Mouse (Mus musculus) lung, postnatal 0 days (tissue): ENCODE data around the gene Rft1. TPM values are rescaled to one million over a fixed set of nuclear protein-coding genes. Genes with fewer than 3 reads are reported as not detected.

Experiments
- ATAC-seq: fragments of 200-750 bp; cut with Nextera tagmentation; 2 replicates; pipeline ENCODE4 v1.8.0; 2017; ENCODE audit warnings: moderate library complexity
- DNase-seq: peaks from one replicate; pipeline ENCODE4 v3.0.0-alpha.2; 2016; ENCODE audit warnings: low spot score
- H3K27ac ChIP-seq: fragments of 300-500 bp; sonication (generic); 2 replicates; pipeline ENCODE4 v1.5.1; 2014; ENCODE audit warnings: antibody characterized with exemption, mild to moderate bottlenecking, low read length, mixed read lengths
- H3K27me3 ChIP-seq: fragments of 300-500 bp; sonication (generic); replicated peaks from 2 replicates; pipeline ENCODE4 v1.6.1; 2014; ENCODE audit warnings: low read length, mixed read lengths; ENCODE audit not compliant: insufficient read depth
- H3K36me3 ChIP-seq: fragments of 300-500 bp; sonication (generic); 2 replicates; pipeline ENCODE4 v1.6.1; 2014; ENCODE audit warnings: low read length, mixed read lengths; ENCODE audit not compliant: insufficient read depth
- H3K4me1 ChIP-seq: fragments of 300-500 bp; sonication (generic); 2 replicates; pipeline ENCODE4 v1.6.1; 2014; ENCODE audit warnings: antibody characterized with exemption, low read depth, low read length, mixed read lengths; ENCODE audit not compliant: insufficient read depth
- H3K4me2 ChIP-seq: fragments of 300-500 bp; sonication (generic); replicated peaks from 2 replicates; pipeline ENCODE4 v1.6.1; 2014; ENCODE audit warnings: low read depth, mild to moderate bottlenecking, low read length, moderate library complexity, mixed read lengths
- H3K4me3 ChIP-seq: fragments of 300-500 bp; sonication (generic); 2 replicates; pipeline ENCODE4 v1.5.1; 2014; ENCODE audit warnings: low read depth, low read length
- H3K9ac ChIP-seq: fragments of 300-500 bp; sonication (generic); replicated peaks from 2 replicates; pipeline ENCODE4 v1.6.1; 2014; ENCODE audit warnings: low read depth, mild to moderate bottlenecking
- H3K9me3 ChIP-seq: fragments of 300-500 bp; sonication (generic); 2 replicates; pipeline ENCODE4 v1.6.1; 2016; ENCODE audit warnings: low read length, mixed read lengths
- CTCF ChIP-seq: IDR thresholded peaks from 2 replicates; pipeline ENCODE4 v1.5.1; 2016; ENCODE audit warnings: antibody characterized with exemption, mild to moderate bottlenecking
- EP300 ChIP-seq: IDR thresholded peaks from 2 replicates; pipeline ENCODE4 v1.6.1; 2016; ENCODE audit warnings: antibody characterized with exemption, mild to moderate bottlenecking, control low read depth
- WGBS: fragments of 180-500 bp; shearing (Covaris S2); extraction: QIAGEN DNeasy Blood & Tissue Kit; methylation state at CpG from one replicate; pipeline ENCODE4 v1.1.7; 2014; 5-methylcytosine and 5-hydroxymethylcytosine counted together
- polyA plus RNA-seq: library from polyadenylated mRNA; unstranded; fragments of >200 nt; fragmentation: Nextera tagmentation; extraction: Ambion mirVana; gene quantifications from 2 replicates; pipeline ENCODE4 v1.2.1, GENCODE M21; 2015

The Rft1 gene
- polyA plus RNA-seq, 1 experiment from 2014 or later: 14.4 TPM

DNA sequence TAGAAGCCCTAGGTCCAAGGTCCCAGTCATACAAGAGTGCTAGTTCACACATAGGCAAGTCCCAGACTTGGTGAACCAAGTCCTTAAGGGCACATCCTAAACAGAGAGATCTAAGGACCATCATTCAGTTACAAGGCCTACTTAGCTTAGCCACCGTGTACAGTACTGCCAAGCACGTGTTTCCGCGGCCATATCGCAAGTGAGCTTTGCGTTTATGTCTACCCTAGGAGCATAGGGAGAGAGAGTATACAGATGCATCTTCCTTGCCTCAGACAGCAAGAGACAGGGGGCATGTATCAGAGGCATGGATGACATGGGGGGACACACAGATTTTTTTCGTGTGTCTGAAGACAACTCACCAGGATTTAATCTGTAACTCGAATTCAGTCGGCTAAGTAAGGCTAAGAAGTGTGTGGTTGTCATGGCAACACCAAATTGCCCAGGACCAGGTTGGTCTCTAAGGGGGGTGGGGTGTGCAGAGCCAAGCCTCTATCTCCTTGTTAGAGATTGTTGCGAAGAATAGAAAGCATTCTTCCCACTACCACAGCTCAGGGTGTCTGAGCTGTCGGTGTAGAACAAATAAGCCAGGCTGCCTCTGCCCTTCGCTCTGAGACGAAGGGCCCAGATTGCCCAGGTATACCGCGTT is 43.4 kb downstream of the Rft1 start:
- Histone ChIP-seq H3K4me3 (no peak overlapping the region), H3K4me1 (0 out of 2 replicates have a peak, but pooled peaks cover 3% of the 10 kb centered on the region), H3K27me3 (no peaks in the 10 kb centered on the region), H3K9ac (no peak overlapping the region), H3K36me3 (peaks cover 5% of the 10 kb centered on the region), H3K27ac (no peak overlapping the region), H3K9me3 (no peaks in the 10 kb centered on the region), H3K4me2 (no peak overlapping the region)
- TF ChIP-seq CTCF (no peak), EP300 (no peak)
- WGBS: 68% methylated on average over 15 of the region's 15 CpGs
- DNase-seq (no peak), ATAC-seq (no peak)

DNA sequence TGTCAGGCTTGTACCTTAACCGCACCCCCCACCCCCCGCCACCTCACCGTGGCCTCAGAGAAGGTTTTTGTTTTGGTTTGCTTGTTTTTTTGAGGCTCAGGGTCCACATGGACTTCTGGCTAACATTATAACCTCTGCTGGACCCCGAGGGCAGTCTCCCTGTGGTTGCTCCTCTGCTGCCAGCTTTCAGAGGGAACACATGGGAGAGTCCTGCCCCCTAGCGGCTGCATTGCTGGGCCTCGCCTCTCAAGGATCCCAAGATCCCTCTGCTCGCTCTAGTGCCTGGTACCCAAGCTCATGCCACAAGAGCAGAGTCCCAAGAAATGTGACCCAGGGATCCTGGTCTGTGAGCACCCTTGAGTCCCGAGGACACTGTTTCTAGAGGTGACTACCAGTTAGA is 45.5 kb downstream of the Rft1 start:
- H3K9ac ChIP-seq: no peak overlapping the region
- no peaks in the 10 kb centered on the region for H3K36me3 ChIP-seq
- 38% methylated on average over 8 of the region's 8 CpGs for WGBS
- H3K4me1 ChIP-seq: 0 out of 2 replicates have a peak, but pooled peaks cover 3% of the 10 kb centered on the region
- DNase-seq (peak; percentile 76), ATAC-seq (peak; percentile 49; the same call in 1 of the 2 replicates)
- TF ChIP-seq CTCF (peak; percentile 81), EP300 (no peak)
- H3K4me3 ChIP-seq: no peak overlapping the region
- H3K9me3 ChIP-seq: no peaks in the 10 kb centered on the region
- no peak overlapping the region for H3K27ac ChIP-seq
- H3K4me2 ChIP-seq: no peak overlapping the region
- H3K27me3 ChIP-seq: no peaks in the 10 kb centered on the region

DNA sequence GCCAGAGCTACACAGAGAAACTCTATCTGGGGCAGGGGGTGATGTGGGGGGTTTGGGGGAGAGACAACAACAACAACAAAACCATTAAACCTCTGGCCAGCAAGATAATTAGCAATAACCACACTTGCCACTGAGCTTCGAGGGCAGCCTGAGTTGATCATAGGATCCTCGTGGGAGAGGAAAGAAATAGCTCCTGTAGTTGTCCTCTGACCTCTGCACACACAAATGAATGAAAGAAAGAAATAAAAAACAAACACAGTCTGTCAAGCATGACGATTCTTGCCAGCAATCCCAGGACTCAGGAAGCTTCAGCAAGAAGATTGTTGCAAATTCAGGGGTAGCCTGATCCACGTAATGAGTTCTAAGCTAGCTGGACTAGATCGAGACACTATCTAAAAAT is 48.4 kb downstream of the Rft1 start:
- Histone ChIP-seq H3K27me3 (no peaks in the 10 kb centered on the region), H3K36me3 (no peaks in the 10 kb centered on the region), H3K9me3 (no peaks in the 10 kb centered on the region), H3K4me3 (no peak overlapping the region), H3K9ac (no peak overlapping the region), H3K4me2 (no peak overlapping the region), H3K4me1 (no peaks in the 10 kb centered on the region), H3K27ac (no peak overlapping the region)
- ATAC-seq (no peak), DNase-seq (no peak)
- 44% methylated on average over 5 of the region's 5 CpGs for WGBS
- TF ChIP-seq CTCF: no peak
- no peak for TF ChIP-seq EP300

DNA sequence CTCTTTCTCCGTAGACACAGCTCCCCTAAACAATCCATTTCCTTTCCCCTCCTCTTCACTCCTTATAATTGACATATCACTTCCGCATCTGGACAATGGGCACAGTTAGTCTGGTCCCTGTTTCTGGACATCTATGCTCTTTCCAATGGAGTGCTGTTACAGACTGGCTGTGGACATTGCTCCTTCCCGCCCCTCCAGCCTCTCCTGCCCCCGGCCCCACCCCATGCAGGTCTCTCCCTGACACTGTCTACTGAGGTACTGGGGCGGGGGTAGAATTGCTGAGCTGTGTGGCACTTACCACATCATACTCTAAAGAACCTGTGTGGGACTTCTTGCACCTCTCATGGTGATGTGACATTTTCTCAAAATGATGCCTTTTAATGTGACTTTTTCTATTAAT is 48.9 kb downstream of the Rft1 start:
- DNase-seq (no peak), ATAC-seq (no peak)
- Histone ChIP-seq H3K9me3 (no peaks in the 10 kb centered on the region), H3K27me3 (no peaks in the 10 kb centered on the region), H3K4me3 (no peak overlapping the region), H3K36me3 (no peaks in the 10 kb centered on the region), H3K9ac (no peak overlapping the region), H3K4me1 (no peaks in the 10 kb centered on the region), H3K4me2 (no peak overlapping the region), H3K27ac (no peak overlapping the region)
- WGBS: 69% methylated on average over 5 of the region's 5 CpGs
- TF ChIP-seq EP300: no peak
- TF ChIP-seq CTCF: no peak

DNA sequence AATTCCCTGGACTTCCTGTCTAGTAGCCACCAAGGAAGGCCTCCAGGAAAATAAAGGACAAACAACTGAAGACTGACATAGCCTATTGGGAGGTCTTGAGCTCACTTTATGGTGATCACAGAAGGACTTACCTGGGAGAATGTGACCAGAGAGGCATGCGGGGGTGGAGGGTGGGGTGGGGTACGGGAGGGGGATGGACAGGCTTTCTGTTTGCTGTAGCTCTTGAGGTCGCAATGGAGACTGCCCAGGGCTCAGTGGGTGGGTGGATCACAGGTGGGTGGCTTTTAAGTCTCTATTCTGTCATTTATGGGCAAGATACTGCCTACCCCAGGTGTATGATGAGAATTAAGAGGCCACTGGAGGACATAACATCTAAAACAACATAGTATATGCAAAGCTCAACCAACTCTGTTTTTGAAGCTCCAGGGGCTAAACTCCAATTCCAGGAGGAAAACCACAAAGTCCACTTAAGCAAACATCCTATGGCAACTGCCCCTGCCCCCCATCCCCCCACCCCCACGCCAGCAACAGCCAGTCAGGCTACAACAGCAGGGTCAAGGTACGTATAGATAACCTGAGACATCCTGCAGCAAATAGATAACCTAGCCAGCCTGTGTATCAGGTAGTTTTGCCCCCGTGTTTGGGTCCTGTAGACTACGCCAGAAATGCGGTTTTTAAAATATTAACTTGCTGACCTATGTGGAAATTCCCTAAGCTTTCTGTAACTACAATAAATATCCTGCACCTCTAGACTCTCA is 50.1 kb downstream of the Rft1 start:
- ATAC-seq (no peak), DNase-seq (no peak)
- no peaks in the 10 kb centered on the region for H3K9me3 ChIP-seq
- TF ChIP-seq CTCF (no peak), EP300 (no peak)
- no peak overlapping the region for H3K27ac ChIP-seq
- no peak overlapping the region for H3K4me2 ChIP-seq
- H3K4me1 ChIP-seq: no peaks in the 10 kb centered on the region
- no peaks in the 10 kb centered on the region for H3K36me3 ChIP-seq
- H3K9ac ChIP-seq: no peak overlapping the region
- H3K4me3 ChIP-seq: no peak overlapping the region
- 58% methylated on average over 8 of the region's 8 CpGs for WGBS
- no peaks in the 10 kb centered on the region for H3K27me3 ChIP-seq

DNA sequence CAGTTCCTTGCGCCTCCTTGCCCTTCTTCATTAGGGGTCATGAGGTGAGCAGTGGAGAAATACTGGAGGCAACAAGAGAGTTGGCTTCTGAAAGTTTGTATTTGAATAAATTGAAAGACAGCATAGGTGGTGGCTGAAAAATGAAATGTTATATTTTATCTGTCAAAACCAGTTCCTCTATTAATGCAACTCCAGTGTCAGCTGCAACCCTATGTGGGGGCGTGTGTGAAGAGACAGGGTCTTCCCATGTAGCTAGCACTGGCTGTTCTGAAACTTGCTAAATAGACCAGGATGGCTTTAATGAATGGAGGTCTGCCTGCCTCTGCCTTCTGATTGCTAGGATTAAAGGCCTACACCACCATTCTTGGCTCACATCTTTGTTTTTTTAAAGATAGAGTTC is 57.7 kb downstream of the Rft1 start:
- Histone ChIP-seq H3K27ac (no peak overlapping the region), H3K4me2 (no peak overlapping the region), H3K36me3 (no peaks in the 10 kb centered on the region), H3K27me3 (no peaks in the 10 kb centered on the region), H3K9ac (no peak overlapping the region), H3K4me3 (no peak overlapping the region), H3K4me1 (no peaks in the 10 kb centered on the region), H3K9me3 (no peaks in the 10 kb centered on the region)
- 93% methylated on average over 2 of the region's 2 CpGs for WGBS
- no peak for ATAC-seq
- TF ChIP-seq EP300 (no peak), CTCF (no peak)
- DNase-seq: no peak
